Mouse (Mus musculus) neural tube, embryonic 14.5 days (tissue): ENCODE data around the gene Eif4e1b. TPM values are rescaled to one million over a fixed set of nuclear protein-coding genes. Genes with fewer than 3 reads are reported as not detected.

ENCODE experiments used
- ATAC-seq: fragments of 200-750 bp; cut with Nextera tagmentation; 2 replicates; pipeline ENCODE4 v1.8.0; 2017; ENCODE audit warnings: low read depth, mild to moderate bottlenecking, moderate TSS enrichment, moderate library complexity
- H3K27ac ChIP-seq: fragments of 300-500 bp; sonication (generic); 2 replicates; pipeline ENCODE4 v1.5.1; 2014; ENCODE audit warnings: low read depth, mild to moderate bottlenecking, control low read depth, low read length, moderate library complexity, mixed read lengths
- H3K27me3 ChIP-seq: fragments of 300-500 bp; sonication (generic); 2 replicates; pipeline ENCODE4 v1.6.1; 2014; ENCODE audit warnings: low read length; ENCODE audit not compliant: control insufficient read depth, insufficient read depth
- H3K36me3 ChIP-seq: fragments of 300-500 bp; sonication (generic); 2 replicates; pipeline ENCODE4 v1.6.1; 2014; ENCODE audit warnings: low read length, mixed read lengths; ENCODE audit not compliant: control insufficient read depth, insufficient read depth
- H3K4me1 ChIP-seq: fragments of 300-500 bp; sonication (generic); 2 replicates; pipeline ENCODE4 v1.6.1; 2014; ENCODE audit warnings: low read length; ENCODE audit not compliant: control insufficient read depth, insufficient read depth
- H3K4me2 ChIP-seq: fragments of 300-500 bp; sonication (generic); 2 replicates; pipeline ENCODE4 v1.6.1; 2014; ENCODE audit warnings: mild to moderate bottlenecking, low read depth, low read length, control low read depth
- H3K4me3 ChIP-seq: fragments of 300-500 bp; sonication (generic); 2 replicates; pipeline ENCODE4 v1.5.1; 2014; ENCODE audit warnings: low read depth, low read length, control low read depth, mixed read lengths
- H3K9ac ChIP-seq: fragments of 300-500 bp; sonication (generic); replicated peaks from 2 replicates; pipeline ENCODE4 v1.6.1; 2014; ENCODE audit warnings: low read depth, mild to moderate bottlenecking, control low read depth, low read length, mixed read lengths
- H3K9me3 ChIP-seq: fragments of 300-500 bp; sonication (generic); 2 replicates; pipeline ENCODE4 v1.6.1; 2016; ENCODE audit warnings: low read length; ENCODE audit not compliant: control insufficient read depth
- WGBS: fragments of 180-500 bp; shearing (Covaris S2); extraction: QIAGEN DNeasy Blood & Tissue Kit; methylation state at CpG from one replicate; pipeline ENCODE4 v1.1.7; 2014; 5-methylcytosine and 5-hydroxymethylcytosine counted together
- polyA plus RNA-seq: library from polyadenylated mRNA; unstranded; fragments of >200 nt; fragmentation: Nextera tagmentation; extraction: Ambion mirVana; gene quantifications from 2 replicates; pipeline ENCODE4 v1.2.1, GENCODE M21; 2014

The Eif4e1b gene
- polyA plus RNA-seq, 1 experiment from 2014 or later: not detected

- Histone ChIP-seq H3K9me3 (no peaks in the 10 kb centered on the region), H3K27me3 (no peaks in the 10 kb centered on the region), H3K4me2 (no peak overlapping the region), H3K4me3 (no peak overlapping the region), H3K36me3 (no peaks in the 10 kb centered on the region), H3K9ac (no peak overlapping the region), H3K27ac (no peak overlapping the region), H3K4me1 (peaks cover 4% of the 10 kb centered on the region)
- ATAC-seq: no peak
- 64% methylated on average over 7 of the region's 7 CpGs for WGBS
Observed at GRCm38 (mm10) chr13:54827992-54828391, 44.2 kb downstream of the Eif4e1b start.

DNA sequence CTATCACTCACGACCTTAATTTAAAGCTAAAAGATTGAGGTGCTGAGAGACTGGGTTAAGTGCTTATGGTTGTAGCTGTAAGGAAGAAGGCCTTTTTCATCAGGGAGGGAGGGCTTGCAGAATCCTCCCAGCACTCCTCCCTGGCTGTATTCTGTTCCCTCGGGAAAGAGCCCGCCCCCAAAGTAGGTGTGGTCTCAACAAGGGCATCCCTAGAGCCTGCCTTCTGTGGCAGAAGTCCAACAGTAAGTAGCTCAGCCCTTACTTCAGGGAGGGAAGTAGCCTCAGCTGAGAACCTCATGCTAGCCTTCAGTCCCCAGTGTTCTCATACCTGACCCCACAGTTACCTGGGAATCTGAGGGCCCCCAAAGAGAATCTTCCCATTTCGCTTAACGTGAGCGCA, 44.7 kb downstream of the Eif4e1b start:
- WGBS: 61% methylated on average over 6 of the region's 6 CpGs
- Histone ChIP-seq H3K4me3 (no peak overlapping the region), H3K27me3 (no peaks in the 10 kb centered on the region), H3K27ac (no peak overlapping the region), H3K4me2 (no peak overlapping the region), H3K4me1 (peaks cover 4% of the 10 kb centered on the region), H3K9ac (no peak overlapping the region), H3K9me3 (no peaks in the 10 kb centered on the region), H3K36me3 (no peaks in the 10 kb centered on the region)
- ATAC-seq: no peak

DNA sequence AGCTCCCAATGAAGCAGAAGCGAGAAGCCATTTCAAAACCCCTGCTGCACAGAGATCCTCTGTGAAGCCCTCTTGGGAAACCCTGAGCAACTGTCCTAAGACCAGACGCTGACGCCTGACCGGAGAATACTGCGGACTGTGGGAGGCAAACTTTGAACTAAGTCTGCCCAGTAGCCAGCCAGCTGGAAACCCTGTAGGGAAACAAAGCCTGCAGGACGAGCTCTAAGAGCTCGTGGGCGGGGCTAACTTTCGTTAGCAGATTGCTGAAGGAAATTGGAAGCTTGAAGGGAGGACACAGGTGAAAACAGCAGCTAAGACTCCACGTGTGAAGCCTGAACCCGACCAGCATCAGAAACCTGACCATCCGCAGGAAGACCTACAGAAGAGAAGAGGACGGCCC, 45.7 kb downstream of the Eif4e1b start:
- H3K36me3 ChIP-seq: no peaks in the 10 kb centered on the region
- H3K9ac ChIP-seq: no peak overlapping the region
- no peak overlapping the region for H3K4me2 ChIP-seq
- H3K27me3 ChIP-seq: no peaks in the 10 kb centered on the region
- WGBS: 8% methylated on average over 13 of the region's 13 CpGs
- peaks cover 4% of the 10 kb centered on the region for H3K4me1 ChIP-seq
- H3K9me3 ChIP-seq: no peaks in the 10 kb centered on the region
- no peak overlapping the region for H3K4me3 ChIP-seq
- no peak for ATAC-seq
- no peak overlapping the region for H3K27ac ChIP-seq

GRCm38 (mm10) chr13:54836351-54837030, 52.7 kb downstream of the Eif4e1b start:
- Histone ChIP-seq H3K4me2 (no peak overlapping the region), H3K27me3 (no peaks in the 10 kb centered on the region), H3K9me3 (no peaks in the 10 kb centered on the region), H3K27ac (no peak overlapping the region), H3K4me1 (peaks cover 9% of the 10 kb centered on the region; the same call in 1 of the 2 replicates), H3K9ac (no peak overlapping the region), H3K36me3 (no peaks in the 10 kb centered on the region), H3K4me3 (no peak overlapping the region)
- WGBS: 76% methylated on average over 14 of the region's 14 CpGs
- no peak for ATAC-seq

DNA sequence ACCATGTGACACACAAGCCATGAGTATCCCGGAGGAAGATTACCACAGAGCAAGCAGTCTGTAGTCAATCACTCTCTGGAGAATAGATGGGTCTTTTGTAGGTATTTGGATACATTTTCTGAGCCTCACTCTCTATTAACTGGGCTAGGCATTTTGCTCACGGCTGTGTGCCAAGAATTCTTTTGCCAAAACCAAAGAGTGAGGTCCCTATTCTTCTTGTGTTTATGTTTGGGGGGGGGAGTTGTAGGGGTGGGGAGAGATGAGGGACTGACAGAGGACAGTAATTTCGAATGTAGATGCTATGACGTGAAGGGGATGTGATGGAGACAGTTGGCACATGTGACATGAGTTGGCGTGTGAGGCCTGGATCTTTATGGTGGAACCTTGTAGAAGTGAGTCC, 53.3 kb downstream of the Eif4e1b start:
- H3K4me2 ChIP-seq: no peak overlapping the region
- H3K9me3 ChIP-seq: no peaks in the 10 kb centered on the region
- peak overlapping the region; percentile 52; the same call in 1 of the 2 replicates for H3K27ac ChIP-seq
- H3K4me1 ChIP-seq: peaks cover 9% of the 10 kb centered on the region; the same call in 1 of the 2 replicates
- H3K9ac ChIP-seq: no peak overlapping the region
- 50% methylated on average over 5 of the region's 5 CpGs for WGBS
- no peak overlapping the region for H3K4me3 ChIP-seq
- H3K36me3 ChIP-seq: no peaks in the 10 kb centered on the region
- H3K27me3 ChIP-seq: no peaks in the 10 kb centered on the region
- ATAC-seq: no peak

GRCm38 (mm10) chr13:54837471-54837889, 53.7 kb downstream of the Eif4e1b start:
- Histone ChIP-seq H3K27ac (peak overlapping the region; percentile 52), H3K4me1 (peaks cover 9% of the 10 kb centered on the region; the same call in 1 of the 2 replicates), H3K4me2 (no peak overlapping the region), H3K9ac (no peak overlapping the region), H3K4me3 (no peak overlapping the region), H3K27me3 (no peaks in the 10 kb centered on the region), H3K36me3 (no peaks in the 10 kb centered on the region), H3K9me3 (no peaks in the 10 kb centered on the region)
- WGBS: 3% methylated on average over 9 of the region's 9 CpGs
- ATAC-seq: peak; percentile 51; the same call in 1 of the 2 replicates

Other genes starting within 250 kb of the Eif4e1b start
- 240 and 251 TPM in 2 replicates for gene 4833439L19Rik, start 218.6 kb upstream of the Eif4e1b start, polyA plus RNA-seq
- 66.7 and 96.3 TPM in 2 replicates for gene Arl10, start 209.0 kb upstream of the Eif4e1b start, polyA plus RNA-seq
- 44.1 and 45.0 TPM in 2 replicates for gene Nop16, start 193.9 kb upstream of the Eif4e1b start, polyA plus RNA-seq
- gene Higd2a, start 193.8 kb upstream of the Eif4e1b start, polyA plus RNA-seq: 246 and 295 TPM in 2 replicates
- 172 and 200 TPM in 2 replicates for gene Cltb, start 172.7 kb upstream of the Eif4e1b start, polyA plus RNA-seq
- 89.1 and 97.9 TPM in 2 replicates for gene Faf2, start 162.2 kb upstream of the Eif4e1b start, polyA plus RNA-seq
- gene Rnf44, start 90.1 kb upstream of the Eif4e1b start, polyA plus RNA-seq: 78.5 and 88.3 TPM in 2 replicates
- gene Cdhr2, start 82.5 kb upstream of the Eif4e1b start, polyA plus RNA-seq: 0.21 and 0.29 TPM in 2 replicates
- gene Gprin1, start 34.1 kb upstream of the Eif4e1b start, polyA plus RNA-seq: 17.3 and 19.6 TPM in 2 replicates
- 61.3 and 118 TPM in 2 replicates for gene Sncb, start 17.4 kb upstream of the Eif4e1b start, polyA plus RNA-seq
- gene Tspan17, start 5.4 kb downstream of the Eif4e1b start, polyA plus RNA-seq: 78.1 and 82.3 TPM in 2 replicates
- gene Unc5a, start 165.4 kb downstream of the Eif4e1b start, polyA plus RNA-seq: 12.4 and 15.7 TPM in 2 replicates
- gene Hk3, start 237.4 kb downstream of the Eif4e1b start, polyA plus RNA-seq: 0.13 and 1.0 TPM in 2 replicates